Mouse (Mus musculus) liver, adult 2 months (tissue): ENCODE results near the gene Snapc4.

Experiments
- CTCF ChIP-seq: fragments of 200-500 bp; IDR thresholded peaks from 2 replicates; pipeline ENCODE4 v1.5.1; 2011; ENCODE audit warnings: low read depth, low read length, control low read depth
- POLR2A ChIP-seq: fragments of 200-500 bp; IDR thresholded peaks from 2 replicates; pipeline ENCODE4 v1.6.1; 2011; ENCODE audit warnings: low read length, control low read depth; ENCODE audit not compliant: insufficient read depth; ENCODE audit errors: extremely low read depth

GRCm38 (mm10) chr2:26339204-26339551 lies 41.3 kb downstream of the Snapc4 start:
- TF ChIP-seq CTCF (no peak), POLR2A (no peak)
